Mouse (Mus musculus) MEL (cell line): ENCODE measurements around the gene Mynn. TPM values are rescaled to one million over a fixed set of nuclear protein-coding genes. Genes with fewer than 3 reads are reported as not detected.

Experiments
- DNase-seq: peaks from one replicate; pipeline ENCODE4 v3.0.0; 2011; ENCODE audit warnings: low read depth, low spot score
- H3K27ac ChIP-seq: 2 replicates; pipeline ENCODE4 v1.5.1; 2012; ENCODE audit warnings: low read depth, mild to moderate bottlenecking, control low read depth, low read length, moderate library complexity; ENCODE audit not compliant: control insufficient read depth
- H3K27me3 ChIP-seq, 2 experiments: fragments of 150-350 bp in 1 of 2; sonication (generic) in 1 of 2; 2 replicates each; pipeline ENCODE4 v1.6.1; 2012; ENCODE audit warnings: low read length in 2 of 2, mild to moderate bottlenecking in 2 of 2, improper control_type of control experiment in 1 of 2, moderate library complexity in 1 of 2; ENCODE audit not compliant: insufficient read depth in 2 of 2, control insufficient read depth in 1 of 2
- H3K36me3 ChIP-seq, 2 experiments: 2 replicates each; pipeline ENCODE4 v1.6.1; 2012 to 2014; ENCODE audit warnings: low read length in 2 of 2, improper control_type of control experiment in 1 of 2, inconsistent platforms in 1 of 2, mild to moderate bottlenecking in 1 of 2; ENCODE audit not compliant: insufficient read depth in 2 of 2, control insufficient read depth in 1 of 2
- H3K4me1 ChIP-seq, 2 experiments: fragments of 150-350 bp in 1 of 2; sonication (generic) in 1 of 2; 2 replicates each; pipeline ENCODE4 v1.6.1; 2012; ENCODE audit warnings: low read length in 2 of 2, improper control_type of control experiment in 1 of 2, mild to moderate bottlenecking in 1 of 2; ENCODE audit not compliant: insufficient read depth in 2 of 2, control insufficient read depth in 1 of 2
- H3K4me3 ChIP-seq, 2 experiments: fragments of 150-350 bp in 1 of 2; sonication (generic) in 1 of 2; 2 replicates each; pipeline ENCODE4 v1.5.1; 2012; ENCODE audit warnings: low read depth in 2 of 2, low read length in 2 of 2, mild to moderate bottlenecking in 2 of 2, moderate library complexity in 2 of 2, control low read depth in 1 of 2, improper control_type of control experiment in 1 of 2; ENCODE audit not compliant: control insufficient read depth in 1 of 2, insufficient read depth in 1 of 2
- H3K79me2 ChIP-seq: 2 replicates; pipeline ENCODE4 v1.6.1; 2012; ENCODE audit warnings: mild to moderate bottlenecking, low read length, moderate library complexity; ENCODE audit not compliant: control insufficient read depth, poor library complexity, insufficient read depth
- H3K9ac ChIP-seq: 2 replicates; pipeline ENCODE4 v1.6.1; 2012; ENCODE audit warnings: low read depth, mild to moderate bottlenecking, control low read depth, low read length, moderate library complexity; ENCODE audit not compliant: control insufficient read depth, poor library complexity, severe bottlenecking
- H3K9me3 ChIP-seq: fragments of 150-350 bp; sonication (generic); replicated peaks from 2 replicates; pipeline ENCODE4 v1.6.1; 2012; ENCODE audit warnings: mild to moderate bottlenecking, low read length, improper control_type of control experiment, moderate library complexity; ENCODE audit not compliant: insufficient read depth
- BHLHE40 ChIP-seq: IDR thresholded peaks from 2 replicates; pipeline ENCODE4 v1.6.1; 2012; ENCODE audit warnings: low read depth, mild to moderate bottlenecking, inconsistent platforms, low read length, improper control_type of control experiment, borderline replicate concordance
- CHD2 ChIP-seq: IDR thresholded peaks from 2 replicates; pipeline ENCODE4 v1.6.1; 2011; ENCODE audit warnings: low read length, improper control_type of control experiment
- E2F4 ChIP-seq: IDR thresholded peaks from 2 replicates; pipeline ENCODE4 v1.6.1; 2011; ENCODE audit warnings: low read depth, low read length, improper control_type of control experiment, borderline replicate concordance
- ELF1 ChIP-seq: IDR thresholded peaks from 2 replicates; pipeline ENCODE4 v1.6.1; 2014; ENCODE audit warnings: low read depth, mild to moderate bottlenecking, inconsistent platforms, low read length, improper control_type of control experiment, moderate library complexity
- ETS1 ChIP-seq: IDR thresholded peaks from 2 replicates; pipeline ENCODE4 v1.6.1; 2012; ENCODE audit warnings: low read depth, mild to moderate bottlenecking, inconsistent platforms, low read length, improper control_type of control experiment, moderate library complexity
- GABPA ChIP-seq: IDR thresholded peaks from 2 replicates; pipeline ENCODE4 v1.6.1; 2012; ENCODE audit warnings: low read depth, mild to moderate bottlenecking, inconsistent platforms, low read length, improper control_type of control experiment, moderate library complexity
- HCFC1 ChIP-seq: IDR thresholded peaks from 2 replicates; pipeline ENCODE4 v1.6.1; 2012; ENCODE audit warnings: low read depth, mild to moderate bottlenecking, inconsistent platforms, low read length, improper control_type of control experiment, moderate library complexity
- MAFK ChIP-seq: IDR thresholded peaks from 2 replicates; pipeline ENCODE4 v1.6.1; 2011; ENCODE audit warnings: low read depth, mild to moderate bottlenecking, low read length, improper control_type of control experiment, borderline replicate concordance
- MAX ChIP-seq: IDR thresholded peaks from 2 replicates; pipeline ENCODE4 v1.6.1; 2011; ENCODE audit warnings: low read length, improper control_type of control experiment
- MEF2A ChIP-seq: IDR thresholded peaks from 2 replicates; pipeline ENCODE4 v1.6.1; 2014; ENCODE audit warnings: low read depth, mild to moderate bottlenecking, inconsistent platforms, low read length, improper control_type of control experiment; ENCODE audit not compliant: poor library complexity, insufficient replicate concordance, severe bottlenecking; ENCODE audit errors: extremely low read depth
- MXI1 ChIP-seq: IDR thresholded peaks from 2 replicates; pipeline ENCODE4 v1.6.1; 2011; ENCODE audit warnings: mild to moderate bottlenecking, low read depth, low read length, improper control_type of control experiment
- MYC ChIP-seq: IDR thresholded peaks from 2 replicates; pipeline ENCODE4 v1.6.1; 2011; ENCODE audit warnings: low read depth, mild to moderate bottlenecking, low read length, improper control_type of control experiment, moderate library complexity
- NRF1 ChIP-seq: IDR thresholded peaks from 2 replicates; pipeline ENCODE4 v1.6.1; 2014; ENCODE audit warnings: low read depth, mild to moderate bottlenecking, inconsistent platforms, low read length, improper control_type of control experiment, moderate library complexity; ENCODE audit not compliant: poor library complexity, insufficient read depth, severe bottlenecking
- POLR2A ChIP-seq, 2 experiments: IDR thresholded peaks; 2 replicates each; pipeline ENCODE4 v1.6.1; 2011 to 2012; ENCODE audit warnings: low read length in 2 of 2, mild to moderate bottlenecking in 2 of 2, control low read depth in 1 of 2, improper control_type of control experiment in 1 of 2, low read depth in 1 of 2, moderate library complexity in 1 of 2; ENCODE audit not compliant: control insufficient read depth in 1 of 2, insufficient read depth in 1 of 2, poor library complexity in 1 of 2
- POLR2AphosphoS5 ChIP-seq: IDR thresholded peaks from 2 replicates; pipeline ENCODE4 v1.6.1; 2012; ENCODE audit warnings: low read depth, borderline replicate concordance, mild to moderate bottlenecking, inconsistent platforms, low read length, moderate library complexity, mixed read lengths
- RCOR1 ChIP-seq: IDR thresholded peaks from 2 replicates; pipeline ENCODE4 v1.6.1; 2012; ENCODE audit warnings: low read depth, mild to moderate bottlenecking, inconsistent platforms, low read length, improper control_type of control experiment
- SIN3A ChIP-seq: IDR thresholded peaks from 2 replicates; pipeline ENCODE4 v1.6.1; 2012; ENCODE audit warnings: low read length, improper control_type of control experiment, inconsistent platforms
- SMC3 ChIP-seq: IDR thresholded peaks from 2 replicates; pipeline ENCODE4 v1.6.1; 2011; ENCODE audit warnings: low read depth, low read length, improper control_type of control experiment
- TAL1 ChIP-seq: IDR thresholded peaks from 2 replicates; pipeline ENCODE4 v1.6.1; 2012; ENCODE audit warnings: mild to moderate bottlenecking, inconsistent platforms, low read length, moderate library complexity, mixed read lengths
- TBP ChIP-seq: IDR thresholded peaks from 2 replicates; pipeline ENCODE4 v1.8.0; 2011; ENCODE audit warnings: low read depth, low read length, improper control_type of control experiment
- UBTF ChIP-seq: IDR thresholded peaks from 2 replicates; pipeline ENCODE4 v1.6.1; 2012; ENCODE audit warnings: low read depth, mild to moderate bottlenecking, inconsistent platforms, low read length, improper control_type of control experiment, moderate library complexity, borderline replicate concordance; ENCODE audit not compliant: insufficient read depth
- USF2 ChIP-seq, 2 experiments: IDR thresholded peaks; 2 replicates each; pipeline ENCODE4 v1.6.1; 2011 to 2012; ENCODE audit warnings: improper control_type of control experiment in 2 of 2, low read length in 2 of 2, borderline replicate concordance in 1 of 2, inconsistent platforms in 1 of 2, low read depth in 1 of 2, mild to moderate bottlenecking in 1 of 2; ENCODE audit not compliant: insufficient read depth in 1 of 2
- ZC3H11A ChIP-seq: IDR thresholded peaks from 2 replicates; pipeline ENCODE4 v1.6.1; 2012; ENCODE audit warnings: low read depth, mild to moderate bottlenecking, inconsistent platforms, low read length, improper control_type of control experiment
- ZKSCAN1 ChIP-seq: IDR thresholded peaks from 2 replicates; pipeline ENCODE4 v1.6.1; 2012; ENCODE audit warnings: low read depth, mild to moderate bottlenecking, inconsistent platforms, low read length, improper control_type of control experiment, moderate library complexity
- ZMIZ1 ChIP-seq: IDR thresholded peaks from 2 replicates; pipeline ENCODE4 v1.6.1; 2012; ENCODE audit warnings: low read depth, mild to moderate bottlenecking, inconsistent platforms, low read length, improper control_type of control experiment, moderate library complexity
- ZNF384 ChIP-seq: IDR thresholded peaks from 2 replicates; pipeline ENCODE4 v1.6.1; 2012; ENCODE audit warnings: low read depth, mild to moderate bottlenecking, inconsistent platforms, low read length, improper control_type of control experiment
- polyA plus RNA-seq, 2 experiments: library from polyadenylated mRNA; stranded (reverse) in 1 of 2; unstranded in 1 of 2; fragments of >175 nt in 1 of 2; fragments of >200 nt in 1 of 2; gene quantifications; 2 replicates each; pipeline versions ENCODE4 v1.2.1 to v1.2.4; 2012; ENCODE audit warnings: low replicate concordance in 2 of 2, low read depth in 1 of 2; ENCODE audit not compliant: insufficient read length in 2 of 2, insufficient read depth in 1 of 2, missing spikeins in 1 of 2
- total RNA-seq: library from RNA; depleted of rRNA; stranded (reverse); fragments of 300-350 nt; gene quantifications from 2 replicates; pipeline ENCODE4 v1.2.3, GENCODE M21; 2012

Gene Mynn
- total and polyA plus RNA-seq, 3 experiments, result 12.3 to 17.0 TPM; not detected in 1

DNA sequence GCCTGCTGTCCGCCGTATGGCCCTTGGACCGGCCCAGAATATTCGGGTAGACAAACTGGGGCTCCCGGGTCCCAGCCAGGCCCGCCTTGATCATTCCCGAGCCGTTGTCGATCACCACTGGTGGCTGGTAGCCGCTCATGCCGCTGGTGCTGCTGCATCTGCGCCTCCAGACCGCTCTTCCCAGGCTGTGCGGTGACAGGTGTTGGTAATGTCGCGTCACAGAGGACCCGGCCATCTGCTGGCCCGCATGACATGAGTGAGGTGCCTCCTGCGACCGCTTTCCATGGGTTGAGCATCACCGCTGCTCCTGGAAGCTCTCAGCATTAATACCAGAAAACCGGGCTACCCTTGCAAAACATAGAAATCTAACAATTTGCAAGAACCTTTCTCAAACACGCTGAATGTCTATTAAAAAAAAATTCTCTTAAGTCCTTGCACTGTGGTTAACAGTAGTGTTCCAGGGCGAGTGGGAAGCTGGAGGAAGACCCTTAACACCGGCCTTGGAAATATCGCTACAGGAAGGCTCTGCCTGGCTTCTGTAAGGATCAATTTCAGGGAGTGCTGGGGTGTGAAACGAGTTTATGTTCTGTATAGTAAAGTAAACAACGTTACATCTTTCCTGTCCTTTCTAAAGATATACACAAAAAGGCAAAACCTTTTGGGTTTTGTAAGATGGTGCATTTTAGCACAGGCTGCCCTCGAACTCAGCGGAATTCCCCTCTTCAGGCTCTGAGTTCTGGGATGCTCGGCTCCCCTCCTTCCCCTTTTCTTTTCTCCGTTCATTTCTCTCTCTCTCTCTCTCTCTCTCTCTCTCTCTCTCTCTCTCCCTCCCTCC is 1.9 kb upstream of the Mynn start, which contains the start of gene Actrt3:
Actrt3 (minus strand) TSS at position 229 of the 835 bp plus-strand sequence.
- Histone ChIP-seq H3K9me3 (no peaks in the 10 kb centered on the region), H3K9ac (peak within 1 kb of the TSS; percentile 79), H3K4me3 (peak within 1 kb of the TSS; percentile 66 to 95), H3K79me2 (peaks cover 17% of the 10 kb centered on the region), H3K27ac (peak within 1 kb of the TSS; percentile 85), H3K4me1 (peaks cover 3 to 11% of the 10 kb centered on the region in 2 experiments; a peak in 3 of 4 replicates), H3K27me3 (no peaks in the 10 kb centered on the region), H3K36me3 (peaks cover 0 to 12% of the 10 kb centered on the region in 2 experiments; a peak in 2 of 4 replicates)
- DNase-seq, result peak; percentile 65
- 0 out of 2 replicates have a peak, but pooled peaks have one; percentile 25 for TF ChIP-seq HCFC1
- peak; percentile 33 for TF ChIP-seq SIN3A
- TF ChIP-seq MXI1, result peak; percentile 11
- no peak for TF ChIP-seq POLR2A (IDR thresholded peaks at IDR 0.05; ENCODE audit: control insufficient read depth in 1 of 2, insufficient read depth in 1 of 2, low read depth in 1 of 2, low read length in 2 of 2, poor library complexity in 1 of 2)
- TF ChIP-seq TBP, result 0 out of 2 replicates have a peak, but pooled peaks have one; percentile 10

DNA sequence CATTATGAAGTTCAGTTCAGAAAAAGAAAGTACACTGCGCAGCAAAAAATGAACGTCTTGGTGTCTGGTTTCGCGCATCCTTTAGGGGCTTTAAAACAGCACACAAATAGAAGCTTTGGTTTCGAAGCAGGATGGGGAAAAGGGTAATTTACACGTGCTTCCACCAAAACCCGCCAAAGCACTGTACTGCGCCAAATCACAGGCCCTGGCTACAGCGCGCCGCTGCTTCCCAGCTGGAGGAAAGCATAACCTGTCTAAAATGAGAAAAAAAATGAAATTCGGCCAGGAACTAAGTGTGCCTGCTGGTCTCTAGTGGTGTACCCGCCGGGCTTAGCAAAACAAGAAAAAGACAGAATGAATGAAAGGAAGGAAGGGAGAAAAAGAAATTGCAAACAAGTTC is 1.1 kb upstream of the Mynn start:
- peak overlapping the region; percentile 85 for H3K27ac ChIP-seq
- H3K4me1 ChIP-seq, result peaks cover 2 to 11% of the 10 kb centered on the region in 2 experiments; a peak in 3 of 4 replicates
- no peak for TF ChIP-seq TAL1
- no peak for TF ChIP-seq ETS1
- TF ChIP-seq GABPA, result no peak
- no peak for TF ChIP-seq POLR2A (IDR thresholded peaks at IDR 0.05; ENCODE audit: control insufficient read depth in 1 of 2, insufficient read depth in 1 of 2, low read depth in 1 of 2, low read length in 2 of 2, poor library complexity in 1 of 2)
- no peak for TF ChIP-seq MEF2A
- TF ChIP-seq ZC3H11A, result no peak
- 0 out of 2 replicates have a peak, but pooled peaks have one; percentile 28 for TF ChIP-seq ZNF384
- no peak for TF ChIP-seq TBP
- TF ChIP-seq ZKSCAN1, result no peak
- TF ChIP-seq E2F4, result peak; percentile 64; the same call in 1 of the 2 replicates
- no peak for TF ChIP-seq CHD2
- no peak for TF ChIP-seq ZMIZ1
- TF ChIP-seq MXI1, result peak; percentile 87
- TF ChIP-seq POLR2AphosphoS5, result no peak
- peak; percentile 31; the same call in 1 of the 2 replicates for TF ChIP-seq BHLHE40
- no peak for TF ChIP-seq ELF1
- no peak for TF ChIP-seq MAFK
- no peak for TF ChIP-seq USF2 (IDR thresholded peaks at IDR 0.05; ENCODE audit: borderline replicate concordance in 1 of 2, insufficient read depth in 1 of 2, low read depth in 1 of 2, low read length in 2 of 2)
- TF ChIP-seq UBTF, result 0 out of 2 replicates have a peak, but pooled peaks have one; percentile 2
- no peak; the same call in 1 of the 2 replicates for TF ChIP-seq RCOR1
- peak; percentile 91 for TF ChIP-seq MAX
- no peak for TF ChIP-seq NRF1
- no peak for TF ChIP-seq SMC3
- TF ChIP-seq HCFC1, result no peak
- TF ChIP-seq MYC, result peak; percentile 74; the same call in 1 of the 2 replicates
- TF ChIP-seq, all 39 proteins: peak for 7
- no peaks in the 10 kb centered on the region for H3K27me3 ChIP-seq
- peaks cover 1 to 11% of the 10 kb centered on the region in 2 experiments; a peak in 3 of 4 replicates for H3K36me3 ChIP-seq
- H3K4me3 ChIP-seq, result peak overlapping the region; percentile 47 to 95
- DNase-seq, result peak; percentile 76
- H3K9me3 ChIP-seq, result no peaks in the 10 kb centered on the region
- H3K79me2 ChIP-seq, result peaks cover 13% of the 10 kb centered on the region
- peak overlapping the region; percentile 79 for H3K9ac ChIP-seq
